Mouse (Mus musculus) brown adipose tissue, adult 24 weeks (tissue): ENCODE measurements around the gene Lypd9. TPM values are rescaled to one million over a fixed set of nuclear protein-coding genes. Genes with fewer than 3 reads are reported as not detected.

ENCODE experiments used
- polyA plus RNA-seq: library from polyadenylated mRNA; stranded (reverse); fragments of >200 nt; gene quantifications from 2 replicates; pipeline ENCODE4 v1.2.4, GENCODE M21; 2012; ENCODE audit not compliant: missing spikeins, insufficient read depth, insufficient read length

Lypd9 gene
- polyA plus RNA-seq, 1 experiment = not detected

Other genes with a start within 250 kb of the Lypd9 start
- gene 4930438A08Rik, start 178.1 kb downstream of the Lypd9 start, polyA plus RNA-seq = not detected in 2 replicates
- gene Zfp692, start 145.9 kb downstream of the Lypd9 start, polyA plus RNA-seq = 2.0 and 2.6 TPM in 2 replicates
- gene Zfp672, start 122.6 kb downstream of the Lypd9 start, polyA plus RNA-seq = 54.9 and 75.8 TPM in 2 replicates
- 19.5 and 20.6 TPM in 2 replicates for gene Sh3bp5l, start 122.2 kb downstream of the Lypd9 start, polyA plus RNA-seq
- gene Lypd8, start 73.9 kb downstream of the Lypd9 start, polyA plus RNA-seq = not detected in 2 replicates
- gene 1810065E05Rik, start 31.8 kb downstream of the Lypd9 start, polyA plus RNA-seq = not detected in 2 replicates
- not detected in 2 replicates for gene Gm12253, start 20.4 kb downstream of the Lypd9 start, polyA plus RNA-seq
- gene Olfr30, start 9.3 kb upstream of the Lypd9 start, polyA plus RNA-seq = not detected in 2 replicates
- gene Olfr332, start 39.6 kb upstream of the Lypd9 start, polyA plus RNA-seq = not detected in 2 replicates
- not detected in 2 replicates for gene Olfr331, start 49.6 kb upstream of the Lypd9 start, polyA plus RNA-seq
- gene Olfr330, start 81.9 kb upstream of the Lypd9 start, polyA plus RNA-seq = not detected in 2 replicates
- gene Olfr329-ps, start 93.5 kb upstream of the Lypd9 start, polyA plus RNA-seq = not detected in 2 replicates
- not detected in 2 replicates for gene Olfr328, start 102.7 kb upstream of the Lypd9 start, polyA plus RNA-seq
- not detected in 2 replicates for gene Olfr224, start 117.6 kb upstream of the Lypd9 start, polyA plus RNA-seq
- gene Olfr325, start 124.8 kb upstream of the Lypd9 start, polyA plus RNA-seq = not detected in 2 replicates
- gene Olfr324, start 142.2 kb upstream of the Lypd9 start, polyA plus RNA-seq = not detected in 2 replicates
- gene 2210407C18Rik, start 163.2 kb upstream of the Lypd9 start, polyA plus RNA-seq = not detected in 2 replicates
- not detected in 2 replicates for gene Olfr323, start 177.6 kb upstream of the Lypd9 start, polyA plus RNA-seq
- not detected in 2 replicates for gene Trim58, start 187.5 kb upstream of the Lypd9 start, polyA plus RNA-seq
- not detected in 2 replicates for gene Olfr322, start 205.9 kb upstream of the Lypd9 start, polyA plus RNA-seq
- gene Olfr320, start 228.2 kb upstream of the Lypd9 start, polyA plus RNA-seq = not detected in 2 replicates
- gene Olfr319, start 246.2 kb upstream of the Lypd9 start, polyA plus RNA-seq = not detected in 2 replicates